Mouse (Mus musculus) mature B cell (primary cell): Measurements from ENCODE around the gene Sdhc.
"Not testable (repeated sequence)": the region's sequence is repeated elsewhere in the genome, so short reads cannot be mapped to it uniquely, and the experiment has no call there.

Source experiments
- in situ Hi-C: fragments of 300-500 bp; cut with MboI; formaldehyde crosslinking; loops from 2 replicates; pipeline ENCODE4 v1.14.3; 2019

Gene Sdhc

DNA sequence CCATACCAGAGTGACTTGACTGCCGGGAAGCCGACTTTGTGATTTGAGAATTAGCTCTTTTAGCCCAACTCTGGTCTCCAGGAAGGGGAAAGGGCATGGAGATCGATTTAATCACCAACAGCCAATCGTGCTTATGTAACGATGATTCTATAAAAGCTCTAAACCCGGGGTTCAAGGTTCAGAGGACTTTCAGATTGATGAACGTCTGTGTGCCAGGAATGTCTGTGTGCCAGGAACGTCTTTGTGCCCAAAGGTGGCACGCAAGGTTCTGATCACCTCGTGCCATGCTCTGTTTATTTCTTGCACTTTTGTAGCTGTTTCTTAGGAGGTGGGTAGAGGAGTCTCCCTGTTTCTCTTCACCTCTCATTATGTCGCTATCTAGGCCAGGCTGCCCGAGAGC is 18.5 kb upstream of the Sdhc start:
- in situ Hi-C loops: no loop called here

DNA sequence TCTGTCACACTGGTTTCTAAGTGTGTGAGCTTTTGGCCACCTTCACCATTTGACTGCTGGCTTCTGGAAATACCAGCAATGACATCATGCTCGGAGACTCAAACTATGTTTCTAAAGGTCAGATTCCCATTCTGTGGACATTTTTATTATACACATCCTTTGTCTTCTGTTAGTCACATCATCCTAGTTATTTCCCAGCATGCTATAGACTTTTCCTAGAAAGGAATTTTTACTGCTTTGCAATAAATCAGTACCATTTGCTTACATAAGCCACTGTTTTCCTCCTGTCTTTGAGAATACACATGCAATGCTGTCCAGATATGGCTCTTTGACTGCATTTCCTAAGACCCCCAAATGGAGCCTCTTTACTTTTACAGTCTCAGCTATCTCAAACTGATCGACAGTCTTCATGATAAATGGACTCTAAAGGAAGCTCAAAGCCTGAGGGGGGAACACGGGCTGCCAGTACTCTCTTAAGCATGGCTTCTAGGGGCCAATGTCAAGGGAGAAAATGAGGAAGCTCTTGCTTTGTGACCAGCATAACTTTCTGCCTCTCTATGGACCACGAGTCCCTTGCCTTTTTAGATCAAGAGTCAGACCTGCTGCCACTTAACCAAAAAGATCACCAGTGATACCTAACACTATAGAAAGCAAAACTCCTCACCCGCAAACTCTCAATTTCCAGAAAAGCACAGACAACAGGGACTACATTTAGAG is 15.4 kb upstream of the Sdhc start:
- in situ Hi-C loops: no loop called here

DNA sequence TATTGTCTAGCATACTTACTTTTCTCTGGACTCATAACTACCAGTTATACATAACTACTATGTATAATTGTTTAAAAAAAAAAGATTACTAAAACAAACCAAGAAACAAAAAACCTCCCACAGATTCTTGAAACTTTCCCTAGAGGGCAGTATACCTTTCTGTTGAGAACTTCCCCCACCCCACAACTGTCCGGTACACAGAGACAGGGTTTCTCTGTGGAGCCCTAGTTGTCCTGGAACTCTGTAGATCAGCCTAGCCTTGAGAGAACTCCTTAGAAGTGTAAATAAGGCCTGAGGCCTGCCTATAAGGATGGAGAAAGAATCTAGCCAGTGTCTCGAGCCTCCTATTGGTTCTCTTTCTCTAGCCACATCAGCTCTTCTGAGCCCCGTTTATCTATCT is 13.9 kb upstream of the Sdhc start:
- in situ Hi-C loops: no loop called here

DNA sequence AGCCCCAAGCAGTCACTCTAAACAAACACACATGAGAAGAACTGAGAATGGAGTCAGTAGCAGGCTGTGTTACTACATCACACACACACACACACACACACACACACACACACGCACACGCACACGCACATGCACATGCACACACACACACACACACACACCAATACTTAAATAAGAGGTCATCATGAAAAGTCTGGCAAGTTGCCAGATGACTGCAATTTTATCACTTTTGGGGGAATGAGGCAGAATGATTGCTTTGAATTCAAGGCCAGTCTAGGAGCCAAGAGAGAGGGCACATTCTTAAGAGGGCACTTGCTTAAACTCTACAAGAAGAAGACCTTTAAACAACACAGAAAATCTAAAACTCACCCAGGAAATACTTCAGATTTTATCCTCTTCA is 12.1 kb upstream of the Sdhc start:
- in situ Hi-C loops: no loop called here

DNA sequence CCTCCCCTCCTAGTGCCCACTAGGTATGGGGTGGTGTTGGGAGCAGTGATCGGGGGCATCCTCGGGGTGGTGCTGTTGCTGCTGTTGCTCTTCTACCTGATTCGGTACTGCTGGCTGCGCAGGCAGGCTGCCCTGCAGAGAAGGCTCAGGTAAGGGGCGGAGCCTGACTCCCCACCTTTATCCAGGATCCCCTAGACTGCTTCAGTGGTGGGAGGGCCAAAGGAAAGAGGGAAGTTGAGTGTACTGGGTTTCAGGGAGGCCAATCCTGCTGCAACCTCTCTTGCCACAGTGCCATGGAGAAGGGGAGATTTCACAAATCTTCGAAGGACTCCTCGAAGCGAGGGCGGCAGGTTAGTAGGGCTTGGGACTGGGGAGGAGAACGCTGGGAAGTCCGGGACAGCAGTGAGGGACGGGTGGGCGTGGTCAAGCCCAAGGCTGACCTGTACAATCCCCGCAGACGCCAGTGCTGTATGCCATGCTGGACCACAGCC is 9.1 kb upstream of the Sdhc start:
- in situ Hi-C loops: no loop called here

DNA sequence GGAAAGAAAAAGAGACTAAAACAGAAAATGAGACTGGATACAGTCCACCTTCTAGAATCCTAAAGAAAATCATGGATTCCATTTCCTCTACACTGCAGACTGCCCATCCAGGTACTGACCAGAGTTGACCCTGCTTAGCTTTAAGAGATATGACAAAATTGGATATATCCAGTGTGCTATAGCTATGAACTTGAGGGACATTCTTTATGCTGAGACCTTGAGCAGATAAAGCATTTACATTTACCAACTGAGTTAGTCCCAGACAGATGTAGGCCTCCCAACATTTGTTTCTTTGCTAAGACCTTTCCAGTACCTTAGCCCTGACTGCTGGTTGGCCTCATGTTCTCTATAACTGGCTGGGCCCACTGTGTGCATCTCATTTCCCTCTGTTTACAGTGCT is 7.6 kb upstream of the Sdhc start:
- in situ Hi-C loops: no loop called here

DNA sequence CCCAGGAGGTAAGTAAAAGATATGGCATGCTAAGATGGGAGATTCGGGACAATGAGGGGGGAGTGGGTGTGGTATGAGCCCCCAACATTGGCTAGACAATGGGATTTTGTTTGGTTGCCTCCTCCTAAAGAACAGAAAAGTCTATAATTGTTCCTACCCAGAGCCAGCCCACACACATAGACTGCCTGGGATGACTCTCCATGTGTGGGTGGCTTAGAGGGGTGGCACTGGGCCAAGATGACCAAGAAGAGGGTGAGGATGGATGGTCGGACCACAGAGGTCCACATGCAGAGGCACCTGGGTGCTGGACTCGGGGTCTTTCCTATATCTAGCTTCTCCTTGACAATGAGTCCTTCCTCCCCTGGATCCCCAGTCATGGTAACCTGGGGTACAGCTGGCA is 6.2 kb upstream of the Sdhc start:
- in situ Hi-C loops: no loop called here

DNA sequence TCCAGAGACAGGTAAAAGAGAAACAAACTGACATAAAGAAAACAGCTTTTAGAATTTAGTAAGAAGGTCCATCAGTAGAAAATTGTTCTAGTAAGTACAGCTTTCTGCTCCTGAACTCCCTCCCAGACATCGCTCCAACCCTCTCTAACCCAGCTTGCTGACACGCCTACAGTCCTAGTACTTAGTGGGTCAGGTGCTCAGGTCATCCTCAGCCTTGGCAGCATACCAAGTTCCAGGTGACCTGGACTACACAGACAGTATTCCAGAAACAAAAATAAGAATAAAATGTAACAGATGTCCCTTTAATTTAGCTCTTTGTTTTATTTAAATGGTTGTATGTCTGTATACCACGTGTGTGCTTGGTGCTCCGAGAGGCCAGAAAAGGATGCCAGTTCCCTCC is 1.6 kb upstream of the Sdhc start:
- in situ Hi-C loops: no loop called here

DNA sequence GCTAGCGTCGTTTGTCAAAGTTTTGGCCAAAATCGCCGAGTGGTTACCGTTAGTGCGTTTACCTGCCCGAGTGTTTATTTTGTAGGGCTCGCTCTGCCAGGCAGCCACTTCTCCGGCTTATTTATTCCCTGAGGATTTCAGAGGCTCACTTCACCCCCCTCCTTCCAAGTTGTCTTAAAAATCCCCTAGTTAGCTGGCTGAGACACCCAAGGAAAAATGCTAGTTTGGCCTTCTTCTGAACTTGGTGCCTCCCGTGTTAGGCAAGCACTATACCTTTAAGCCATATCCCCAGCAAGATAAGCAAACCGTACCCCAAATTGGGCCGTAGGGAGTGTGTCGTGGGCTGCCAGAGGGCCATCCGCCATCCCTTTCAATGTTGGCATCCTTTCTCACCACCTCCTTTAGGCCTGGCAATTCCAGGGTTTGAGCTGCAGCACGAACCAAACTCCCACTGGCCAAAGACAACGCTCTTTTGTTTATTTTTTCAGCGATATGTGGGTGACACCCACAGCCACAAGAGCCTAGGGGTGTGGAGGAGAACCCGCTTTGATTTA is 512 bp upstream of the Sdhc start:
- in situ Hi-C loops: no loop called here

DNA sequence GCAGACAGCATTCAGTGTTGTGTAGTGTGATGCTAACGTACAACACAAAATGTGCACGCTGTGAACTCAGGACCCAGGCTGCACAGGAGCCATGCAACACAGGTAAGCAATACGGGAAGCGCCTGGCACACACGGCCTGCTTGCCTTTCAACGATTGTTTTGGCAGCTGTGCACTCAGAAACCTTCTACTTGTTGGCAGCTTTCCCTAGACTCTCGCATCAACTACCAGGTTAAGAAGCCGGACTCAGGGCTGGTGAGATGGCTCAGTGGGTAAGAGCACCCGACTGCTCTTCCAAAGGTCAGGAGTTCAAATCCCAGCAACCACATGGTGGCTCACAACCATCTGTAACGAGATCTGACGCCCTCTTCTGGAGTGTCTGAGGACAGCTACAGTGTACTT is 7.4 kb downstream of the Sdhc start:
- in situ Hi-C loops: not testable (repeated sequence)

DNA sequence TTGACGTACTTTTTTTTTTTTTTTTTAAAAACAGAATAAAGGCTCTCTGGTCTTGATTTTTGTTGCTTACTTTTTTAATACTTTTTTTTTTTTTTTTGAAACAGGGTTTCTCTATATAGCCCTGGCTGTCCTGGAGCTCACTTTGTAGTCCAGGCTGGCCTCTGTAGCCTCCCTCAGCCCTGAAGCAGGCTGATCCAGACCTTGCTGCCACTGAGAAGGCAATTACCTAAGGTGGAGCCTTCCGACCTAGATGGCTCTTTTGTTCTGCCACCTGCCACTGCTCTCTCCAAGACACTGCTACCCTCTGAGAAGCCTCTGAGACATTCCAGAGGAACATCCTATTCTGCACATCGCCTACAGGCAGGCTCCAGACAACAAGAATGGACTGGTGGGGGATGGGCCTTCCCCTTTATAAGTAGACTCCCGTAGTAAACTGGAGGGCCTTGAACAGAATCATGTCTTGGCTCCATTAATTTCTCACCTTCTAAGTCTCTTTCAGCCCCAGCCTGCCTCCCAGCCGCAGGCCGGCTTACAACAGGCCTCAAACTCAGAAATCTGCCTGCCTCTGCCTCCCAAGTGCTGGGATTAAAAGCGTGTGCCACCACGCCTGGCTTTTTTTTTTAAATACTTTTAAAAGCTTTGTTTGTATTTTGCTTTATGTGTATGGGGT is 12.8 kb downstream of the Sdhc start:
- in situ Hi-C loops: not testable (repeated sequence)

DNA sequence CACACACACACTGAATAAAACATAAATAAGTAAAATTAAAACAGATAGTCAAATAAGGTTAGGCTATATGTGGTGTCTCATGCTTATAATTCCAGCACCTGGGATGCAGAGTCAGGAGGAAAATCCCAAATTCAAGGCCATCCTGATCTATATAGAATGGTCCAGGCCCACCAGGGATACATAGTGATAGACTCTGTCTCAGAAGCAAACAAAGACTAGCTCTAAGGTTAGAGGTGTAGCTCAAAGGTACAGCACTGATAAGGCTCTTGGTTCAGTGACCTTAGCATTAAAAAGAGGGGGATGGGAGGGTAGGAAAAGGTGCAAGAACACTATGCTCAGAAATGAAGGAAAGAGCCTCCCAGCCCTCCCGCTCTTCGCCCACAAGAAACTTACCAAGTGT is 14.8 kb downstream of the Sdhc start:
- in situ Hi-C loops: no loop called here

DNA sequence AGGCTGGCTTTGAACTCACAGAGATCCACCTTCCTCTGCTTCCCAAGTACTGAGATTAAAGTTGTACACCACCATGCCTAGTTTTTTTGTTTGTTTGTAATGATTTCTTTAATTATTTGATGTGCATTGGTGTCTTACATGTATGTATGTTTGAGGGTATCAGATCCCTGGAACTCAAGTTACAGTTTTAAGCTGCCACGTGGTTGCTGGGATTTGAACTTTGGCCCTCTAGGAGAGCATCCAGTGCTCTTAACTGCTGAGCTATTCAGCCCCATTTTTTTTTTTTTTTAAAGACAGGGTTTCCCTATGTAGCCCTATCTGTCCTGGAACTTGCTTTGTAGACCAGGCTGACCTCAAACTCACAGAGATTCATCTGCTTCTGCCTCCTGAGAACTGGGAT is 19.4 kb downstream of the Sdhc start:
- in situ Hi-C loops: no loop called here

DNA sequence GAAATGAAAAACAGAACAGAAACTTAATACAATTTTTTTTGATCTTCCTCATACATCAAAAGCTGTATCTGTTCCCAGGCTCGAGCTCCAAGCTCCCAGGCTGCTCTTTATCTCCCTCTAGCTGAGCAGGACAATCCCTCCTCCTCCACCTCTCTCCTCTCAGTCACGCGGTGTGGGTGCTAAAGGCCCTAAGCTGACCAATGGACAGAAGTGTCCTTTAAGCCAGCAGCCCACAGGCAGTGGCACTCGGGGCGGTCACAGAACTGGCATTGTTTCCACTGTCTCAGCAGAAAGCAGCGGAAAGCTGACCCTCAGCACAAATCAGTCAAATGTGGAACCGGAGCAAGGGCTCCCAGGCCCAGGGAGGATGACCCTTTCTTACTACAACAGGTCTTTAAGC is 21.2 kb downstream of the Sdhc start:
- in situ Hi-C loops: loop anchor here (5.0 kb wide), 1 partner anchor 83 kb away; the partner anchor contains the start of gene Nr1i3

DNA sequence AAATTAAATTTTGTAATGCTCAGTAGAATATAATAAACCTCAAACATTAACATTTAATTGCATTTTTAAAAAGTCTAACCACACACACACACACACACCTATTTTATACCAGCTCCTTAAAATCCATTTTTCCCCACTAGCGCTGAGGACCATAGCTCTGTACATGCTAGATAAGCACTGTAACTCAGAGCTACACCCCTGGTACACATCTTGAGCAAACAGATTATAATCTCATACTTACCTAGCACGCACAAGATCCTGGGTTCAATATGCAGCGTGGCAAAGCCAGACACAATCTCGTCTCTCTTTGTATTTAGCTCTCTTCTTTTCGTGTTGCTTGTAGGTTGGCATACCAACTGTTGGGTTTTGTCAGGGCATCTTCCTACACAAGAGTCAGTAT is 26.0 kb downstream of the Sdhc start:
- in situ Hi-C loops: no loop called here

DNA sequence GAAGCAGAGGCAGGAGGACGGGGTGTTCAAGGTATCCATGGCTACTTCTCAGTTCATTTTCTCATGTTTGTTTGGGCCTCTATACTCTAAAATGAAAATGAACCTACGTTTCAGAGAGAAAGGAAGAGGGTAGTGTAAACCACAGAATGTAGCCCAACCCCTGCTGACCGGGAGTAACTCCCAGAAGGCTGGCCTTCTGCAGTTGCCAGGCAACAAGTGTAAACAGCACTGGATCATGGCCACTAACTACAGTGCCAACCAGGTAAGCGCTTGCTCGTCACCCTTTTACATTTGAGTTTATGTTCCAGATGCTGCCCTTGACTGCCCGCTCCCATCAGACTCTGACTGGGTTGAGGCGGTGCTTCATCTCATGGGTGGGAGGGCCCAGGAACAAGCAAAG is 27.5 kb downstream of the Sdhc start:
- in situ Hi-C loops: no loop called here

DNA sequence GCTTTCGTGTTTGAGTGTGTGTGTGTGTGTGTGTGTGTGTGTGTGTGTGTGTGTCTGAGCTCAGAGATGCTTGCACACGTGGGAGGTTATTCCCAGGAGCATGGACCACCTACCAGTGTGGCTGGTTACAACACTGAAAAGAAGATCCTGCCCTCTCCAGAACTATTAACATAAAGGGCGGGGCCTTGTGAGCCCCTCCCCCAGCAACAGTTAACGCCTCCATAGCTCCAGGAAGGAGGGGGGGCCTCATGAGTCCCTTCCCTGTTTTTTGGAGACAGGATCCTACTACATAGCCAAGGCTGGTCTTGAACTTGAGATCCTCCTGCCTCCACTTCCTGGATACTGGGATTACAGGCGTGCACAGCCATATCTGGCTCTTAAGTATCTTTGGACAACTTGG is 28.6 kb downstream of the Sdhc start:
- in situ Hi-C loops: no loop called here

DNA sequence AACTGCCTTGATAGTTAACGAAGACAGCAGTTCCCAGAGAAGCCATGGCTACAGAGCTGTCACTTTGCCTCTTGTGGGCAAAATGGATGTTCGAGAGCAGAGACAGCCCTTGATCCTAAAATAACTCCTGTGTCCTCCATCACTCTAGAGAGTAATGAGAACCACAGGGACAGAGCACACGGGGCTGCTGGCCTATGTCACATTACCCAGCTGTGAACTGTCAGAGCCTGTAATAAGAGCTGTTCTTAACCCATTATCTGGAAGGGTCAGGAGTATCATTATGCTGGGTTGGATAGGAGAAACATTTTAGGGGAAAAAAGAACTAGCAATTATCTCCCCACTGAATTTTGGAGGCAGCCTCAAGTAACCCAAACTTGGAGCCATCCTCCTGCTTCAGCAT is 29.5 kb downstream of the Sdhc start:
- in situ Hi-C loops: no loop called here

DNA sequence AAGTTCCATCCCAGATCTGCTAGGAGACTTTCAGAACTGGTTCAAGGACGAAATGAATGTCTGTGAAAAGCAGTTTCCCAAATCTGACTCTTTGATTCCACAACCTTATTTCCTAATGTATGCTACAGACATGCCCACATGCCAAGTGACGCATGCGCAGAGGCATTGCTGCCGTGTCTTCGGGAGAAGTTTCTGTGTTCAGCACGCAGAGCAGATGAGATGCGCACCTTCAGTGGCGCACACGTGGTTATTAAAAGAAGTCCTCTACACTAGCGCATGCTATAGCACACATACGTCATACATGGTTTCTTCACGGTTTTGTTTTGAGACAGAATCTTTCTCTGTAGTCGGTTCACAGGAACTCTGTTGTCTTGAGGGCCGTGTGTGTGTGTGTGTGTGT is 31.0 kb downstream of the Sdhc start:
- in situ Hi-C loops: no loop called here

DNA sequence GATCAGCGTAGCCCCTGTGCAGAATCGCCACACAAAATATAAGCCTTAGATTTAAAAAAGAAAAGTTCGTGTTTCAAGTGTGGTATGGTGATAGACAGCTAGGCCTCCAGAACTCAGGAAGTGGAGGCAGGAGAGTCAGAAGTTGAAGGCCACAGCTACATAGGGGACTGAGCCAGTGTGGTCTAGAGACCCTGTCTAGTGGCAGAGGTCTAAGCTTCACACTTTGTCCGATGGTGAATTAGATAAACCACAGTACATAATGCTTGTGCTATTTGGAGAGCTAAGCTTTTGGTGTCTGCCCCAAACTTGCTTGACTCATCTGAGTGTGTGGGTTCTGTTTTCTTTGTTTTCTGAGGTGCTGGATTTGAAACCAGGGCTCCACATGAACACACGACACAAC is 31.4 kb downstream of the Sdhc start:
- in situ Hi-C loops: no loop called here

DNA sequence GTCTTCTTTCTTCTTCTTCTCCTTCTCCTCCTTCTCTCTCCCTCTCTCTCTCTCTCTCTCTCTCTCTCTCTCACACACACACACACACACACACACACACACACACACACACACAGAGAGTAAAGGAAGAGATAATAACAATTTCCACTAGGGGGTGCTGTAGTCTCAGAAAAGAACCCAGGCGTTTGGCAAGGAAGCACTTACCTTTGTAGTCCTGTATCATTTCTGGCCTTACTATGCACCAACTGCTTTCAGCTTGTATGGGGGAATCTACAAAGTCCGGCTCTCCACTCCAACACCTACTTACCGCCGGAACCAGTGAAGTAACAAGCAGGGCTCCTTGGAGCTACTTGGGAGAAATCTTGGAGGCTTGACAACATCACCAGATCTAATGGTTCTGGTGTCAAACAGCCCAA is 32.1 kb downstream of the Sdhc start:
- in situ Hi-C loops: no loop called here

DNA sequence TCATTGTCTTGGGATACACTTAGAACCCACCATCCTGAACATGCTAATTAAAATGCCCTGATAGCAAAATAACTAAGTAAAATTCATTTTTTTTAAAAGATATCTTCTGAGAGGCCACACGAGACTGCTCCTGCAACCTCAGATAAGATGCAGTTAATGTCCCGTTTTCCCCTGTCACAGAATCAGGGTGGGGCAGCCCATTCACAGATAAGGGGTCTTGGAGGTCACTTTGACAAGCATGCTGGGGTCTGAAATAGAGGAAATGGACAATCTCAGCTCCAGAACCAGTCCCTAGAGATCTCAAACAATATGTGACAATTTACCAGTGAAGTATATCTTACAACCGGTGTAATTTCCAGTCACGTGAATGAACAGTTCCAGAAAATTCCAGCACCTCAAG is 34.1 kb downstream of the Sdhc start:
- in situ Hi-C loops: no loop called here

DNA sequence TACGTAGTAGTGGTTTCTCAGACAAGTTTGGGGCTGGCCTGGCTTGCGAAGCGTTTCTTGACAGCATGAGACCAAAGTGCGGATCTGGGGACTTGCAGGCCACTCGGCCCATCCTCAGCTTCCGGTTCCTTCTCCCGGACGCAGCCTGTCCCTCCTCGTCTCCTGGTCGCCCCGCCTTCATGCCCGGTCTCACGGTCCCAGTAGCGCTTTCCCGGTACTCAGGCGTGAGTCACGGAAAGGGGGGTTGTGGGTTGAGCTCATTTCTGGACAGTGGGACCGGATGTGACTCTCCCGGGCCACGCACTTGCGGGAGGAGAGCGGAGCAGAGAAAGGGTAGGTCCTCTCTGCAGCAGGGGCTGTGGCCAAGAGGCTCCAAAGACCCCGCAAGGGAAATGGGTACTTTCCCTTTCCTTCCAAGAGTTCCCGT is 36.5 kb downstream of the Sdhc start, which contains the start of gene Cfap126:
Cfap126 (plus strand) TSS at position 46 of the 427 bp plus-strand sequence.
- in situ Hi-C loops: no loop called here
